Mouse (Mus musculus): ENCODE measurements at regions not wholly inside any gene's neighbourhood (a gene's known extent, or its start where the extent isn't known, plus 50 kb on each side); places are given as distances from the start of the nearest gene placed in this dataset.

- Histone ChIP-seq H3K4me3 (ENCODE audit: low read depth, low read length) (no peak overlapping the region), H3K27me3 (ENCODE audit: control insufficient read depth, insufficient read depth, low read length) (no peaks in the 10 kb centered on the region), H3K27ac (ENCODE audit: low read length) (peak overlapping the region; percentile 44), H3K4me2 (replicated peaks; ENCODE audit: low read depth, low read length) (no peak overlapping the region), H3K9me3 (ENCODE audit: control insufficient read depth, low read depth, low read length) (no peaks in the 10 kb centered on the region; the same call in 1 of the 2 replicates), H3K9ac (replicated peaks; ENCODE audit: low read depth, low read length) (no peak overlapping the region), H3K4me1 (ENCODE audit: control insufficient read depth, insufficient read depth, low read length) (0 out of 2 replicates have a peak, but pooled peaks cover 2% of the 10 kb centered on the region), H3K36me3 (ENCODE audit: control insufficient read depth, insufficient read depth, low read length) (no peaks in the 10 kb centered on the region)
- ATAC-seq (ENCODE audit: insufficient number of reproducible peaks, insufficient read depth, low FRiP score, low read depth): no peak
- WGBS: 66% methylated on average over 4 of the region's 4 CpGs
Measured at GRCm38 (mm10) chr12:25182680-25183079, 85.7 kb upstream of the Id2 start.

DNA sequence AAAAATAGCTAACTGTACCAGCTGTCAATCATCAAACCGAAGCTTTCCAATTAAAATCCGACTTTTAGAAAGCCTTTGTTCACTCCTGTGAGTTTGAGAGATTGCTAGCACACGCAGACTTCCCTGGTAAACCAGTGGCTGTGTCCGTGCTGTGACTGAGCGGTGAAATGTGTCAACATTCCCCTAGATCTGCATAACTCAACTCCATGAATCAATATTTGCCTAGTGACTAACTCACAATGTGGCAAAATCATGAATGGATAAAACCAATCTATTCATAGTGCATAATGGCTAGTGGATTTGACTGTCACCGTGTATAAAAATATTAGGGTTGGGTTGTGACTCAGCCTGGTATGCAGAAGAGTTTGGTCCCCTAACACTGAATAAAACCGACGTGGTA is 84.4 kb upstream of the Id2 start:
- Histone ChIP-seq H3K27me3 (ENCODE audit: control insufficient read depth, insufficient read depth, low read length) (no peaks in the 10 kb centered on the region), H3K9me3 (ENCODE audit: control insufficient read depth, low read depth, low read length) (no peaks in the 10 kb centered on the region), H3K36me3 (ENCODE audit: control insufficient read depth, insufficient read depth, low read length) (no peaks in the 10 kb centered on the region), H3K9ac (replicated peaks; ENCODE audit: low read depth, low read length) (no peak overlapping the region), H3K27ac (ENCODE audit: low read length) (peak overlapping the region; percentile 62; the same call in 1 of the 2 replicates), H3K4me2 (replicated peaks; ENCODE audit: low read depth, low read length) (no peak overlapping the region), H3K4me1 (ENCODE audit: control insufficient read depth, insufficient read depth, low read length) (0 out of 2 replicates have a peak, but pooled peaks cover 2% of the 10 kb centered on the region), H3K4me3 (ENCODE audit: low read depth, low read length) (no peak overlapping the region)
- WGBS: 63% methylated on average over 8 of the region's 8 CpGs
- peak; percentile 87 for ATAC-seq (ENCODE audit: insufficient number of reproducible peaks, insufficient read depth, low FRiP score, low read depth)

GRCm38 (mm10) chr12:25180861-25181260 is 83.9 kb upstream of the Id2 start:
- Histone ChIP-seq H3K4me1 (ENCODE audit: control insufficient read depth, insufficient read depth, low read length) (0 out of 2 replicates have a peak, but pooled peaks cover 2% of the 10 kb centered on the region), H3K9me3 (ENCODE audit: control insufficient read depth, low read depth, low read length) (no peaks in the 10 kb centered on the region), H3K4me2 (replicated peaks; ENCODE audit: low read depth, low read length) (no peak overlapping the region), H3K27ac (ENCODE audit: low read length) (peak overlapping the region; percentile 16; the same call in 1 of the 2 replicates), H3K9ac (replicated peaks; ENCODE audit: low read depth, low read length) (no peak overlapping the region), H3K27me3 (ENCODE audit: control insufficient read depth, insufficient read depth, low read length) (no peaks in the 10 kb centered on the region), H3K4me3 (ENCODE audit: low read depth, low read length) (no peak overlapping the region), H3K36me3 (ENCODE audit: control insufficient read depth, insufficient read depth, low read length) (no peaks in the 10 kb centered on the region)
- no peak for ATAC-seq (ENCODE audit: insufficient number of reproducible peaks, insufficient read depth, low FRiP score, low read depth)
- WGBS: 94% methylated on average over 1 of the region's 1 CpGs

- no peaks in the 10 kb centered on the region for H3K27me3 ChIP-seq (ENCODE audit: control insufficient read depth, insufficient read depth, low read length)
- no peak overlapping the region for H3K4me3 ChIP-seq (ENCODE audit: low read depth, low read length)
- no peaks in the 10 kb centered on the region for H3K36me3 ChIP-seq (ENCODE audit: control insufficient read depth, insufficient read depth, low read length)
- H3K27ac ChIP-seq (ENCODE audit: low read length): no peak overlapping the region
- 0 out of 2 replicates have a peak, but pooled peaks cover 2% of the 10 kb centered on the region for H3K4me1 ChIP-seq (ENCODE audit: control insufficient read depth, insufficient read depth, low read length)
- ATAC-seq (ENCODE audit: insufficient number of reproducible peaks, insufficient read depth, low FRiP score, low read depth): no peak
- no peak overlapping the region for H3K4me2 ChIP-seq (replicated peaks; ENCODE audit: low read depth, low read length)
- H3K9ac ChIP-seq (replicated peaks; ENCODE audit: low read depth, low read length): no peak overlapping the region
- 69% methylated on average over 3 of the region's 3 CpGs for WGBS
- H3K9me3 ChIP-seq (ENCODE audit: control insufficient read depth, low read depth, low read length): no peaks in the 10 kb centered on the region
Measured at GRCm38 (mm10) chr12:25180289-25180688, 83.3 kb upstream of the Id2 start.

GRCm38 (mm10) chr12:25178491-25179115 is 81.7 kb upstream of the Id2 start:
- WGBS: 76% methylated on average over 5 of the region's 5 CpGs
- Histone ChIP-seq H3K4me2 (replicated peaks; ENCODE audit: low read depth, low read length) (no peak overlapping the region), H3K36me3 (ENCODE audit: control insufficient read depth, insufficient read depth, low read length) (no peaks in the 10 kb centered on the region), H3K4me3 (ENCODE audit: low read depth, low read length) (no peak overlapping the region), H3K27ac (ENCODE audit: low read length) (no peak overlapping the region), H3K9me3 (ENCODE audit: control insufficient read depth, low read depth, low read length) (no peaks in the 10 kb centered on the region), H3K4me1 (ENCODE audit: control insufficient read depth, insufficient read depth, low read length) (0 out of 2 replicates have a peak, but pooled peaks cover 2% of the 10 kb centered on the region), H3K9ac (replicated peaks; ENCODE audit: low read depth, low read length) (no peak overlapping the region), H3K27me3 (ENCODE audit: control insufficient read depth, insufficient read depth, low read length) (no peaks in the 10 kb centered on the region)
- no peak for ATAC-seq (ENCODE audit: insufficient number of reproducible peaks, insufficient read depth, low FRiP score, low read depth)

- WGBS: 74% methylated on average over 3 of the region's 3 CpGs
- H3K4me3 ChIP-seq (ENCODE audit: low read depth, low read length): no peak overlapping the region
- no peaks in the 10 kb centered on the region for H3K36me3 ChIP-seq (ENCODE audit: control insufficient read depth, insufficient read depth, low read length)
- H3K9me3 ChIP-seq (ENCODE audit: control insufficient read depth, low read depth, low read length): no peaks in the 10 kb centered on the region
- no peak overlapping the region for H3K27ac ChIP-seq (ENCODE audit: low read length)
- H3K27me3 ChIP-seq (ENCODE audit: control insufficient read depth, insufficient read depth, low read length): no peaks in the 10 kb centered on the region
- 0 out of 2 replicates have a peak, but pooled peaks cover 1% of the 10 kb centered on the region for H3K4me1 ChIP-seq (ENCODE audit: control insufficient read depth, insufficient read depth, low read length)
- no peak overlapping the region for H3K4me2 ChIP-seq (replicated peaks; ENCODE audit: low read depth, low read length)
- no peak overlapping the region for H3K9ac ChIP-seq (replicated peaks; ENCODE audit: low read depth, low read length)
- no peak for ATAC-seq (ENCODE audit: insufficient number of reproducible peaks, insufficient read depth, low FRiP score, low read depth)
Measured at GRCm38 (mm10) chr12:25177827-25178226, 80.9 kb upstream of the Id2 start.

- no peaks in the 10 kb centered on the region for H3K9me3 ChIP-seq (ENCODE audit: control insufficient read depth, low read depth, low read length)
- H3K9ac ChIP-seq (replicated peaks; ENCODE audit: low read depth, low read length): no peak overlapping the region
- no peaks in the 10 kb centered on the region for H3K36me3 ChIP-seq (ENCODE audit: control insufficient read depth, insufficient read depth, low read length)
- no peak overlapping the region for H3K4me2 ChIP-seq (replicated peaks; ENCODE audit: low read depth, low read length)
- H3K4me3 ChIP-seq (ENCODE audit: low read depth, low read length): no peak overlapping the region
- H3K4me1 ChIP-seq (ENCODE audit: control insufficient read depth, insufficient read depth, low read length): no peaks in the 10 kb centered on the region
- no peaks in the 10 kb centered on the region for H3K27me3 ChIP-seq (ENCODE audit: control insufficient read depth, insufficient read depth, low read length)
- WGBS: 66% methylated on average over 3 of the region's 3 CpGs
- ATAC-seq (ENCODE audit: insufficient number of reproducible peaks, insufficient read depth, low FRiP score, low read depth): no peak
- H3K27ac ChIP-seq (ENCODE audit: low read length): no peak overlapping the region
Measured at GRCm38 (mm10) chr12:25176565-25176964, 79.6 kb upstream of the Id2 start.

DNA sequence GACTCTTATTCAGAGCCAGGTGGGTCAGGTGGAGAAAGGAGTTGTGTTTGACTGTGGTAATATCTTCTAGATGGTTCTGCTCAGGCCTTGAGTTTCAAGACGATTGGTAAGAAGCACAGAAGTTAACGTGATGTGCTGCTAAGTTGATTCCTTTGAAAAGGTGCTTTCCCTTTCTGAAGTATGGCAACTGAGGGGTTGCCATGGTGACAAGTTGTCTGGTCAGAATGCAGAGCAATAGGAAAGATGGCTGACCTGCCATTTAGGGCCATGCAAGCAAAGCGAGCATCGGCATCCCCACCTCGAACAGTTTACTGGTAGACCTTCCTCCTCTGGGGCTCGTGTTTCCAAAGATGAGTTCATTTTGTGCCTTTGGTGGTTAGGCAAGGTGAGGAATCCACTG is 76.1 kb upstream of the Id2 start:
- no peak overlapping the region for H3K27ac ChIP-seq (ENCODE audit: low read length)
- no peaks in the 10 kb centered on the region for H3K36me3 ChIP-seq (ENCODE audit: control insufficient read depth, insufficient read depth, low read length)
- 84% methylated on average over 6 of the region's 6 CpGs for WGBS
- H3K27me3 ChIP-seq (ENCODE audit: control insufficient read depth, insufficient read depth, low read length): no peaks in the 10 kb centered on the region
- no peak overlapping the region for H3K9ac ChIP-seq (replicated peaks; ENCODE audit: low read depth, low read length)
- no peak overlapping the region for H3K4me3 ChIP-seq (ENCODE audit: low read depth, low read length)
- no peak for ATAC-seq (ENCODE audit: insufficient number of reproducible peaks, insufficient read depth, low FRiP score, low read depth)
- H3K9me3 ChIP-seq (ENCODE audit: control insufficient read depth, low read depth, low read length): no peaks in the 10 kb centered on the region
- H3K4me2 ChIP-seq (replicated peaks; ENCODE audit: low read depth, low read length): no peak overlapping the region
- no peaks in the 10 kb centered on the region for H3K4me1 ChIP-seq (ENCODE audit: control insufficient read depth, insufficient read depth, low read length)

DNA sequence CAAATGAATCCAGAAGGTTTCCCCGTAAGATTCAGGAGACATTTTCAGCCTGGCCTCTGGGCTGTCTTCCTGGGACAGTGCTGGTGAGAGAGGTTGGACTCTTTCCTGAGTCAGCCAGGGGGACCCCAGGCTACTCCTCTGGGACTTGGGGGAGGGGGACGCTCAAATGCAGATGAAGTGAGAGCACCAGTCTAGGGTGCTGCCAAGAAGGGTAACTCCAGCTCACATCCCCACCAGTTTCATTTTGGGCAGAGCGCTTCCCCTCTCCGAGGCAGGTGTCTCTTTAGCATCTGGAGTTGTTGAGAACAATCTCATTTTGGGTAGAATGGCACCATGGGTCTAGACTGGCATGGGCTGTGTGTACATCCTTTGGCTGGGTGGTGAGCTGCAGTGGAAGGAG is 75.5 kb upstream of the Id2 start:
- Histone ChIP-seq H3K9ac (replicated peaks; ENCODE audit: low read depth, low read length) (no peak overlapping the region), H3K36me3 (ENCODE audit: control insufficient read depth, insufficient read depth, low read length) (no peaks in the 10 kb centered on the region), H3K4me2 (replicated peaks; ENCODE audit: low read depth, low read length) (no peak overlapping the region), H3K27me3 (ENCODE audit: control insufficient read depth, insufficient read depth, low read length) (no peaks in the 10 kb centered on the region), H3K4me3 (ENCODE audit: low read depth, low read length) (no peak overlapping the region), H3K4me1 (ENCODE audit: control insufficient read depth, insufficient read depth, low read length) (0 out of 2 replicates have a peak, but pooled peaks cover 5% of the 10 kb centered on the region), H3K9me3 (ENCODE audit: control insufficient read depth, low read depth, low read length) (no peaks in the 10 kb centered on the region), H3K27ac (ENCODE audit: low read length) (no peak overlapping the region)
- ATAC-seq (ENCODE audit: insufficient number of reproducible peaks, insufficient read depth, low FRiP score, low read depth): no peak
- 90% methylated on average over 4 of the region's 4 CpGs for WGBS
